ENCODE assay signal across 8 mouse cellular contexts in the genomic region with DNA sequence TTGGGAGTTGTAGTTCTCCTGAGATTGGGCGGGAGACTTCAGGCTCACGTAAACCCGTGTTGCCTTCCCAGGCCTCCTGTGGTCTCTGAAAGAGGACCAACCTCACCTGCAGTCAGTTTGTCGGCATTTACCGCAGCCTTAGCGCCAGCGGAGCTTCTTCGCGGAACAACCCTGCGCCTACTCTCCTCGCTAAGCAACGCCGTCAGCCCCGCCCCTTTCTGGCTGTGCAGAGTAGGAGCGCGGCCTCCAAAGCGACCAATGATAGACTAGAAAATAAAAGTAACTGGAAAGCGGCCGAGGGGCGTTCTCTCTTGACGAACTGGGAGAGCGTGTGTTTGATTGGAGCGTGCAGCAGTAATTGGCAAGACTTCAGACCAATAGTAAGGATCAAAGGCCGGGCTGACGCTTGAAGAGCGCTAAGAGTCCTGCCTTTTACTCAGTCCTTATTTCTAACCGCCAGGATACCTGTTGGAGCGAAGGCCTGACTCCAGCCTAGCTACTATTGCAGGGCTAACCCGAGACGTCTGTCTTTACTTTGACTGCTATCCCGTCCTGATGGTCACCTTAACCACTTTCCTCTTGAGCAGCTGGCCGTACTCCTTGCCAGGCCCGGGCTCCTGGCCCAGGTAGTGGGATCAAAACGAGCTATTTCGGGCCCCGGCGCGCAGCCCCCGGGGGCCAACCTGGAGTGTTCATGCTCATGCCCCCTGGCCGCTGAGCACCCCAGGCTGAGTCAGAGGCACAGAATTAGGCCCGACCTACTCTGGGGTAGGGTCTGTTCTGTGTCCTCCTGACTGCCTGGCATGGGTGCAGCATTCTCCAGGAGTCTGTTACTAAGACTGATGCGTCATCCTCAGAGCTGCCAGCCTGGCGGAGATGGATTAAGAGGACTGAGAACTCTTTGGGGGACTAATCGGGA. TPM values are rescaled to one million over a fixed set of nuclear protein-coding genes. Genes with fewer than 3 reads are reported as not detected.
DNase-seq lines count a peak whose midpoint lies in the region; ATAC-seq and TF ChIP-seq lines count a peak whose summit lies in the region.

TSS of gene Hspb6 (plus strand) at position 77 of the 919 bp plus-strand sequence.
TSS of gene Proser3 (minus strand) at position 198 of the 919 bp plus-strand sequence.

- TF ChIP-seq EP300 in heart, adult 2 months (IDR thresholded peaks at IDR 0.05; ENCODE audit: insufficient read depth, low read depth, low read length): peak; percentile 60; the same call in 1 of the 2 replicates

- no peaks in the 10 kb centered on the region for H3K27me3 ChIP-seq in embryonic facial prominence, embryonic 14.5 days (replicated peaks; ENCODE audit: control insufficient read depth, insufficient read depth, low read length)
- no peaks in the 10 kb centered on the region for H3K27me3 ChIP-seq in heart, adult 2 months (ENCODE audit: control insufficient read depth, insufficient read depth, low read length)
- no peaks in the 10 kb centered on the region for H3K27me3 ChIP-seq in limb, embryonic 13.5 days
- no peaks in the 10 kb centered on the region for H3K27me3 ChIP-seq in midbrain, embryonic 16.5 days (ENCODE audit: control insufficient read depth, insufficient read depth, low read depth, low read length)

- H3K9ac ChIP-seq in embryonic facial prominence, embryonic 14.5 days (ENCODE audit: low read depth, low read length): peak within 1 kb of the TSS; percentile 76
- peak within 1 kb of the TSS; percentile 80 for H3K9ac ChIP-seq in heart, adult 2 months (ENCODE audit: low read depth, low read length)
- H3K9ac ChIP-seq in limb, embryonic 13.5 days: peak within 1 kb of the TSS; percentile 77
- peak within 1 kb of the TSS; percentile 65 for H3K9ac ChIP-seq in midbrain, embryonic 16.5 days (ENCODE audit: low read depth, low read length)

- H3K4me1 ChIP-seq in embryonic facial prominence, embryonic 14.5 days (ENCODE audit: control insufficient read depth, insufficient read depth, low read length): peaks cover 11% of the 10 kb centered on the region
- no peaks in the 10 kb centered on the region; the same call in 1 of the 2 replicates for H3K4me1 ChIP-seq in heart, adult 2 months (ENCODE audit: control insufficient read depth, insufficient read depth, low read length)
- H3K4me1 ChIP-seq in limb, embryonic 13.5 days: peaks cover 23% of the 10 kb centered on the region
- H3K4me1 ChIP-seq in midbrain, embryonic 16.5 days (ENCODE audit: control insufficient read depth, insufficient read depth, low read length): peaks cover 11% of the 10 kb centered on the region

- WGBS in embryonic facial prominence, embryonic 14.5 days: under 1% methylated on average over 44 of the region's 44 CpGs
- under 1% methylated on average over 44 of the region's 44 CpGs for WGBS in heart, adult 2 months
- under 1% methylated on average over 44 of the region's 44 CpGs for WGBS in limb, embryonic 13.5 days
- under 1% methylated on average over 44 of the region's 44 CpGs for WGBS in midbrain, embryonic 16.5 days

- H3K36me3 ChIP-seq in embryonic facial prominence, embryonic 14.5 days (ENCODE audit: control insufficient read depth, insufficient read depth, low read length): peaks cover 49% of the 10 kb centered on the region
- no peaks in the 10 kb centered on the region for H3K36me3 ChIP-seq in heart, adult 2 months (ENCODE audit: control insufficient read depth, insufficient read depth, low read length)
- peaks cover 56% of the 10 kb centered on the region for H3K36me3 ChIP-seq in limb, embryonic 13.5 days
- peaks cover 19% of the 10 kb centered on the region for H3K36me3 ChIP-seq in midbrain, embryonic 16.5 days (ENCODE audit: control insufficient read depth, insufficient read depth, low read length)

- intact Hi-C loops in heart, adult 2 months (cut with DNase I): no loop called here

- no peaks in the 10 kb centered on the region for H3K79me2 ChIP-seq in heart, adult 2 months (replicated peaks; ENCODE audit: control insufficient read depth, insufficient read depth, low read length)

- peak; percentile 97 for ATAC-seq in embryonic facial prominence, embryonic 14.5 days (ENCODE audit: low read depth)
- peak; percentile 95 for ATAC-seq in limb, embryonic 13.5 days (ENCODE audit: low FRiP score, low read depth)
- peak; percentile 96 for ATAC-seq in midbrain, embryonic 16.5 days

- H3K9me3 ChIP-seq in embryonic facial prominence, embryonic 14.5 days (ENCODE audit: control insufficient read depth, low read length): no peaks in the 10 kb centered on the region
- no peaks in the 10 kb centered on the region for H3K9me3 ChIP-seq in limb, embryonic 13.5 days
- H3K9me3 ChIP-seq in midbrain, embryonic 16.5 days (replicated peaks; ENCODE audit: control insufficient read depth, low read length, poor library complexity, severe bottlenecking): no peaks in the 10 kb centered on the region

- TF ChIP-seq CTCF in heart, adult 2 months (IDR thresholded peaks at IDR 0.05): peak; percentile 31

- TF ChIP-seq POLR2A in heart, adult 2 months (IDR thresholded peaks at IDR 0.05; ENCODE audit: insufficient read depth, low read depth, low read length): peak; percentile 97

- DNase-seq in 3T3-L1 (ENCODE audit: low read depth, low spot score): peak; percentile 99
- DNase-seq in adrenal gland, postnatal 4 days (ENCODE audit: low spot score in 2 of 2): peak; percentile 76 to 96
- peak; percentile 100 for DNase-seq in embryonic facial prominence, embryonic 14.5 days (ENCODE audit: low spot score)
- DNase-seq in heart, adult 2 months: peak; percentile 95 to 98
- DNase-seq in kidney, adult 8-10 months: peak; percentile 98
- DNase-seq in spleen, postnatal 10 days (ENCODE audit: low spot score in 2 of 2): peak; percentile 97 to 98

- H3K4me2 ChIP-seq in embryonic facial prominence, embryonic 14.5 days (ENCODE audit: low read depth, low read length): peak within 1 kb of the TSS; percentile 95
- H3K4me2 ChIP-seq in limb, embryonic 13.5 days (replicated peaks): peak within 1 kb of the TSS; percentile 94
- H3K4me2 ChIP-seq in midbrain, embryonic 16.5 days (ENCODE audit: low read length): peak within 1 kb of the TSS; percentile 88

- H3K4me3 ChIP-seq in embryonic facial prominence, embryonic 14.5 days (ENCODE audit: low read depth, low read length): peak within 1 kb of the TSS; percentile 65
- peak within 1 kb of the TSS; percentile 60 for H3K4me3 ChIP-seq in heart, adult 2 months
- peak within 1 kb of the TSS; percentile 68 for H3K4me3 ChIP-seq in limb, embryonic 13.5 days
- peak within 1 kb of the TSS; percentile 54 for H3K4me3 ChIP-seq in midbrain, embryonic 16.5 days (ENCODE audit: low read depth, low read length)

- peak within 1 kb of the TSS; percentile 98 for H3K27ac ChIP-seq in embryonic facial prominence, embryonic 14.5 days (replicated peaks; ENCODE audit: low read depth, low read length)
- H3K27ac ChIP-seq in heart, adult 2 months: peak within 1 kb of the TSS; percentile 99
- H3K27ac ChIP-seq in limb, embryonic 13.5 days: peak within 1 kb of the TSS; percentile 95
- peak within 1 kb of the TSS; percentile 93 for H3K27ac ChIP-seq in midbrain, embryonic 16.5 days (ENCODE audit: low read length)

RNA-seq across cellular contexts. Expression of gene Hspb6, which starts in this region (rescaled TPM):
- 10 to 100 TPM; 36.3 to 45.7 TPM for total RNA-seq in adrenal gland, postnatal 4 days (2021)
- 16.8 and 20.4 TPM in 2 replicates for polyA plus RNA-seq in embryonic facial prominence, embryonic 14.5 days (2014; fragmentation: Nextera tagmentation; extraction: Ambion mirVana)
- total RNA-seq in heart, adult 2 months (2021): 100 to 1,000 TPM; 718 to 804 TPM
- 1,866 and 1,945 TPM in 2 replicates for polyA plus RNA-seq in heart, adult 2 months (2012; rRNA removed)
- polyA plus RNA-seq in limb, embryonic 13.5 days (2015; fragmentation: Nextera tagmentation; extraction: Ambion mirVana): 15.4 and 17.5 TPM in 2 replicates
- 7.5 and 11.2 TPM in 2 replicates for polyA plus RNA-seq in midbrain, embryonic 16.5 days (2015; fragmentation: Nextera tagmentation; extraction: Ambion mirVana)

RNA-seq across cellular contexts. Expression of gene Proser3, which starts in this region (rescaled TPM):
- 10 to 100 TPM; 12.9 to 16.3 TPM for total RNA-seq in adrenal gland, postnatal 4 days (2021)
- 8.1 and 9.9 TPM in 2 replicates for polyA plus RNA-seq in embryonic facial prominence, embryonic 14.5 days (2014; fragmentation: Nextera tagmentation; extraction: Ambion mirVana)
- total RNA-seq in heart, adult 2 months (2021): 1 to 10 TPM; 2.5 to 6.3 TPM
- polyA plus RNA-seq in heart, adult 2 months (2012; rRNA removed): 5.6 and 5.8 TPM in 2 replicates
- 13.9 TPM in 2 replicates for polyA plus RNA-seq in limb, embryonic 13.5 days (2015; fragmentation: Nextera tagmentation; extraction: Ambion mirVana)
- polyA plus RNA-seq in midbrain, embryonic 16.5 days (2015; fragmentation: Nextera tagmentation; extraction: Ambion mirVana): 8.2 and 8.5 TPM in 2 replicates

Comparison
In these comparisons a context has a peak if more than half of its experiments do, and no peak if none do; other contexts are left out.
1. Peak in every context shown above with its lines: DNase-seq, ATAC-seq, H3K4me3 ChIP-seq and H3K27ac ChIP-seq.
2. RNA of gene Hspb6 (total RNA-seq): 718 to 804 TPM in heart, adult 2 months; 36.3 to 45.7 TPM in adrenal gland, postnatal 4 days; every median in the first group is over 10 times any median in the second.
3. RNA of gene Hspb6 (polyA plus RNA-seq): 1,866 to 1,945 TPM in heart, adult 2 months; 16.8 to 20.4 TPM in embryonic facial prominence, embryonic 14.5 days, 15.4 to 17.5 TPM in limb, embryonic 13.5 days and 7.5 to 11.2 TPM in midbrain, embryonic 16.5 days; every median in the first group is over 10 times any median in the second.